Mouse (Mus musculus) adipose tissue, adult 10 weeks (tissue): ENCODE data around the gene Ado. TPM values are rescaled to one million over a fixed set of nuclear protein-coding genes. Genes with fewer than 3 reads are reported as not detected.

Experiments used
- polyA plus RNA-seq: library from polyadenylated mRNA; stranded (reverse); fragments of 350-450 nt; fragmentation: Illumina TruSeq; extraction: RNeasy Lipid Tissue Mini Kit (QIAGEN cat#74804); gene quantifications from one replicate; pipeline ENCODE4 v1.2.3, GENCODE M21; 2014; ENCODE audit warnings: low read depth, low replicate concordance

Gene Ado
- polyA plus RNA-seq = 24.3 TPM

DNA sequence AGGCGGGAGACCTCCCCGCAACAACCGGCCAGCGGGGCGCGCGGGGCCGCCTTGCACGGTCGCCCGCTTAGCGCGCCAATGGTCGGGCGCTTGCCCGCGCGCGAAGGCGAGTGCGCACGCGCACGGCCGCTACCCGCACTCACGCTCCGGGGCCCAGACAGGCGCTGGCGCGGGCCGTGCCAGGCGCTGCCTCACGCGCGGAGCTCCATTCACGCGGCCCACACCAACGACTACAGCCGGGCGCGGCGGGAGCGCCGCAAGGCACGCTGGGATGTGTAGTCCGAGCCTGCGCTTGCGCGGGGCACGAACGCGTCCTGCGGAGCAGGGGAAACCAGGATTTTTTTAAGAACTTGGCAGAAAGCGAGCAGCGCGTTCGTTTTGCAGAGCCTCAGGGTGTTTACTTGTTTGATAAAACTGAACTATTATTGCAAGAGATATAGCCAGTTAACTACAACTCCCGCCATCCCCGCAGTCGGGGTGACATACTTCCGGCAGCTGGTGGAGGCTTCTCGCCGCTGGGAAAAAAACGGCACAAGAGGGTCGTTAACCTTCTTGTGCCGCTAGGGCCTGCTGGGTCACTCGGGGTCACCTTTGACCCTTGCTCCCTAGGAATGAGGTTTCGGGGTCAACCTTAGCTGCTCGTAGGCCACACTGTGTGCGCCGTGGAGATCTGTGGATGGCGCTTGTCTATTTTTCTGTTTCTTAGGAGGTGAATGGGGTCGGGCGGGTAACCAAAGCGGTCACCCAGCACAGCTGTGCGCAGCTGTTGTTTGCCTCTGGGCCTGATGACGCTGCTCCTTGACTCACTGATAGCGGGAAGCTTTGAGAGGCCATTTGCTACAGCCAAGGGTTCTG lies at the start of gene Ado:
Ado (minus strand) TSS at position 79 of the 855 bp plus-strand sequence.

DNA sequence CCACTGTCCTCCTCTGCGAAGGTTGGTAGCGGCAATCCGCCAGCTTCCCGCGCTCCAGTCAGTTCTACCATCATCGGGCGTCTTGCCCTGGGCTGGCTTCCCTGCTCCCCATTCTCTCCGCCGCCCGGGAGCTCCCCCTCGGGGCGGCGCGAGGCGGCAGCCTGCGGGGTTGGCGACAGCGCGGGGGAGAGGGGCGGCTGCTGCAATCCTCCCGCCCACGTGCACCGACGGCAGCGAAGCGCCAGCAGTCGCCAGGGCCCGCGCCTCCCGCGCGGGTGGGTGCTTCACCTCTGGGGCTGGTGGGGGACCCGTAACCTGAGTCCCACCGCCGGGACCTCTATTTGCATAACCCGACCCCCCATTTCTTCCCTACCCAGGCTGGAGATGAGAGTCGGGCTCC lies 13.5 kb downstream of the Ado start, which contains the start of gene Egr2:
Egr2 (plus strand) TSS at position 220 of the 400 bp plus-strand sequence.

Other genes starting within 250 kb of the Ado start
- 132 TPM for gene Egr2, start 13.5 kb downstream of the Ado start, polyA plus RNA-seq